Mouse (Mus musculus) liver, embryonic 11.5 days (tissue): ENCODE measurements around the gene Ceacam13. TPM values are rescaled to one million over a fixed set of nuclear protein-coding genes. Genes with fewer than 3 reads are reported as not detected.
"Not testable (repeated sequence)": the region's sequence is repeated elsewhere in the genome, so short reads cannot be mapped to it uniquely, and the experiment has no call there.

ENCODE experiments used
- ATAC-seq: fragments of 200-750 bp; cut with Nextera tagmentation; replicated peaks from 2 replicates; pipeline ENCODE4 v1.8.0; 2017; ENCODE audit warnings: moderate number of reproducible peaks, mild to moderate bottlenecking, moderate TSS enrichment, moderate library complexity; ENCODE audit not compliant: low FRiP score
- DNase-seq: peaks from one replicate; pipeline ENCODE4 v3.0.0-alpha.2; 2017; ENCODE audit warnings: low spot score
- H3K27ac ChIP-seq: fragments of 300-500 bp; sonication (generic); 2 replicates; pipeline ENCODE4 v1.5.1; 2014; ENCODE audit warnings: mild to moderate bottlenecking, low read depth, low read length, control low read depth
- H3K27me3 ChIP-seq: fragments of 300-500 bp; sonication (generic); replicated peaks from 2 replicates; pipeline ENCODE4 v1.6.1; 2014; ENCODE audit warnings: low read length, mixed read lengths; ENCODE audit not compliant: control insufficient read depth, insufficient read depth
- H3K36me3 ChIP-seq: fragments of 300-500 bp; sonication (generic); 2 replicates; pipeline ENCODE4 v1.6.1; 2014; ENCODE audit warnings: mild to moderate bottlenecking, low read length, moderate library complexity, mixed read lengths; ENCODE audit not compliant: control insufficient read depth, insufficient read depth
- H3K4me1 ChIP-seq: fragments of 300-500 bp; sonication (generic); replicated peaks from 2 replicates; pipeline ENCODE4 v1.6.1; 2014; ENCODE audit warnings: low read length, mixed read lengths; ENCODE audit not compliant: control insufficient read depth, insufficient read depth
- H3K4me2 ChIP-seq: fragments of 300-500 bp; sonication (generic); 2 replicates; pipeline ENCODE4 v1.6.1; 2014; ENCODE audit warnings: mild to moderate bottlenecking, control low read depth, moderate library complexity
- H3K4me3 ChIP-seq: fragments of 300-500 bp; sonication (generic); 2 replicates; pipeline ENCODE4 v1.5.1; 2014; ENCODE audit warnings: low read depth, low read length, control low read depth
- H3K9ac ChIP-seq: fragments of 300-500 bp; sonication (generic); 2 replicates; pipeline ENCODE4 v1.6.1; 2014; ENCODE audit warnings: low read depth, low read length, control low read depth
- H3K9me3 ChIP-seq: fragments of 300-500 bp; sonication (generic); 2 replicates; pipeline ENCODE4 v1.6.1; 2016; ENCODE audit warnings: low read length, inconsistent platforms, mixed read lengths; ENCODE audit not compliant: control insufficient read depth
- WGBS: fragments of 180-500 bp; shearing (Covaris S2); extraction: QIAGEN DNeasy Blood & Tissue Kit; methylation state at CpG from one replicate; pipeline ENCODE4 v1.1.7; 2014; 5-methylcytosine and 5-hydroxymethylcytosine counted together
- microRNA-seq: library from miRNA; unstranded; fragments of <30 nt; microRNA quantifications from one replicate; pipeline ENCODE4, GENCODE M21; 2017; ENCODE audit warnings: borderline number of aligned reads
- polyA plus RNA-seq: library from polyadenylated mRNA; unstranded; fragments of >200 nt; fragmentation: Nextera tagmentation; extraction: Ambion mirVana; gene quantifications from 2 replicates; pipeline ENCODE4 v1.2.1, GENCODE M21; 2014

Ceacam13 gene
- not detected in 2 replicates for polyA plus RNA-seq

DNA sequence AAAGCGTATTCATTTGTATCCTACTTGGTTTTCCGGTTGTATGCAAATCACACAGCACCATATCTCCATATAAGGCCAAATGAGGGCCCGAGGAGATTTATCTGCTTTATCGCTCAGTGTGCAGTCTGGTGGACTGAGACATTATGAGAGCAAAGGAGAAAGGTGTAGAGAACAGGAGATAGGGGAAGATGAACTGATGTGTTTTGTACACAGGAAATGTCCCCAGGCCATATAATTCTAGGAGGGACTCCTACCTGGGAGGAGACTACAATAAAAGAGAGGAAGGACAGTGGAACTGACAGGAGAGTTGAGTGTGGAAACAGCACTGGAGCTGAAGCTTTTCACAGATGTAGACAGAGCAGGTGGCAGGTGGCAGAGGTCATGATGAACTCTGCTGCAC is at the start of gene Ceacam13:
Gene Ceacam13, plus strand, starts transcription at position 301 of the 400 bp plus-strand sequence.
- Histone ChIP-seq H3K4me3 (no peak within 1 kb of the TSS), H3K27ac (no peak within 1 kb of the TSS), H3K36me3 (no peaks in the 10 kb centered on the region), H3K9ac (no peak within 1 kb of the TSS), H3K4me2 (no peak within 1 kb of the TSS), H3K9me3 (peaks cover 7% of the 10 kb centered on the region), H3K4me1 (no peaks in the 10 kb centered on the region), H3K27me3 (no peaks in the 10 kb centered on the region)
- 77% methylated on average over 4 of the region's 4 CpGs for WGBS
- DNase-seq (no peak), ATAC-seq (no peak)

DNA sequence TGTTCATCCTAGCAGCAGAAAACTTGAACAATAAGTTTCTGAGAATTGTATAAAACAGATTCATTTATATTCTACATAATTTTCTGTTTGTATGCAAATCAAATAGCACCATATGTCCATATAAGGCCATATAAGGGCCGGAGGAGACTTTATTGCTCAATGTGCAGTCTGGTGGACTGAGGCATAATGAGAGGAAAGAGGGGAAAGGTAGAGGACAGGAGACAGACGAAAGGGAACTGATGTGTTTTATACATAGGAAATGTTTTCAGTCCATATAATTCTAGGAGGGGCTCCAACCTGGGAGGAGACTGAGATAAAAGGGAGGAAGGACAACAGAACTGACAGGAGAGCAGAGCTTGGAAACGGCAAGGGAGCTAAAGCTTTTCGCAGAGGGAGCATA is 37.9 kb upstream of the Ceacam13 start, which contains the start of gene Ceacam11:
Gene Ceacam11, plus strand, starts transcription at position 301 of the 400 bp plus-strand sequence.
- no peaks in the 10 kb centered on the region for H3K27me3 ChIP-seq
- H3K9me3 ChIP-seq = peaks cover 2% of the 10 kb centered on the region
- no peak for ATAC-seq
- H3K36me3 ChIP-seq = no peaks in the 10 kb centered on the region
- no peak within 1 kb of the TSS for H3K9ac ChIP-seq
- WGBS = 70% methylated on average over 4 of the region's 4 CpGs
- no peak for DNase-seq
- no peak within 1 kb of the TSS for H3K27ac ChIP-seq
- no peak within 1 kb of the TSS for H3K4me2 ChIP-seq
- no peak within 1 kb of the TSS for H3K4me3 ChIP-seq
- no peaks in the 10 kb centered on the region for H3K4me1 ChIP-seq

DNA sequence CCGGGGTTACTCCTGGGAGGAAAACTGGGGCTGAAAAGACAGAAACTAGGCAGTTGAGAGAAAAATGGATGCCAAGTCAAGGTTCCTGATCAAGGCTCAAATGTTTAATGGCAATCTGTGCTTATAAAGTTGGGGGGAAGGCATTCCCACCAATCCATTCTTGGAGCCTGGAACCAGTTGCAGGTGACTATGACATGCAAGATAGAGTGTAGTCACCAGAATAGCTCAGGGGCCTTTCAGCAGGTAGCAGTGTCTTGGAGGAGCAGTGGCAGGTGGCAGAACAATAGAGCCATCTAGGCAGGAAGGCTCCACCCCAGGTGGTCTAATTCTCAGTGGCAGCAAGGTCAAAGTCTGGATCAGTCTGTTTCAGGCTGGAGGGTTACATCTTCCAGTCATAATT is 8.6 kb upstream of the Ceacam13 start:
- not testable (repeated sequence) for H3K9me3 ChIP-seq, H3K4me2 ChIP-seq, H3K4me1 ChIP-seq, H3K27ac ChIP-seq, H3K9ac ChIP-seq, H3K27me3 ChIP-seq, ATAC-seq, H3K4me3 ChIP-seq, DNase-seq, H3K36me3 ChIP-seq
- 88% methylated on average over 1 of the region's 1 CpGs for WGBS

- H3K27me3 ChIP-seq = no peaks in the 10 kb centered on the region
- H3K4me2 ChIP-seq = no peak within 1 kb of the TSS
- ATAC-seq = no peak
- DNase-seq = no peak
- no peaks in the 10 kb centered on the region for H3K4me1 ChIP-seq
- no peak within 1 kb of the TSS for H3K9ac ChIP-seq
- WGBS = 58% methylated on average over 1 of the region's 1 CpGs
- no peaks in the 10 kb centered on the region for H3K36me3 ChIP-seq
- H3K27ac ChIP-seq = no peak within 1 kb of the TSS
- no peak within 1 kb of the TSS for H3K4me3 ChIP-seq
- H3K9me3 ChIP-seq = peaks cover 13% of the 10 kb centered on the region
These were observed 55.9 kb downstream of the Ceacam13 start, which contains the start of gene Ceacam12 for GRCm38 (mm10) chr7:18065629-18066028. Gene Ceacam12, plus strand, starts transcription at chr7:18065929.

Small RNA genes within 50 kb of the gene (microRNA-seq; reads per million reads assigned to microRNA genes)
- gene Gm22414 = not detected

Other genes starting within 250 kb of the Ceacam13 start
- gene Ceacam14, start 197.3 kb upstream of the Ceacam13 start, polyA plus RNA-seq = not detected in 2 replicates
- not detected in 2 replicates for gene Gm5155, start 138.1 kb upstream of the Ceacam13 start, polyA plus RNA-seq
- gene Ceacam11, start 37.8 kb upstream of the Ceacam13 start, polyA plus RNA-seq = not detected in 2 replicates
- not detected in 2 replicates for gene Ceacam12, start 56.0 kb downstream of the Ceacam13 start, polyA plus RNA-seq
- not detected in 2 replicates for gene Igfl3, start 166.6 kb downstream of the Ceacam13 start, polyA plus RNA-seq
- gene Mill1, start 235.5 kb downstream of the Ceacam13 start, polyA plus RNA-seq = not detected in 2 replicates